Comparison of ENCODE assay signal across 17 mouse cellular contexts in genomic region chr9:41130563-41130962, GRCm38 (mm10). TPM values are rescaled to one million over a fixed set of nuclear protein-coding genes. Genes with fewer than 3 reads are reported as not detected.
DNase-seq lines count a peak whose midpoint lies in the region; ATAC-seq lines count a peak whose summit lies in the region.
"Had no signal": no experiment of that assay in that cellular context is flagged by ENCODE, and none has a peak within 500 bp of the region (broad histone marks: within the 10 kb centered on the region; RNA-seq: fewer than 3 reads in every experiment).

No protein-coding gene starts in this region.

- no peak overlapping the region for H3K4me2 ChIP-seq in limb, embryonic 13.5 days (replicated peaks)
- H3K4me2 ChIP-seq: embryonic facial prominence, embryonic 15.5 days; forebrain, embryonic 12.5 days had no signal

- no peaks in the 10 kb centered on the region for H3K27me3 ChIP-seq in limb, embryonic 13.5 days
- H3K27me3 ChIP-seq: embryonic facial prominence, embryonic 15.5 days; forebrain, embryonic 12.5 days had no signal

- no peak overlapping the region for H3K4me3 ChIP-seq in limb, embryonic 13.5 days
- H3K4me3 ChIP-seq: embryonic facial prominence, embryonic 15.5 days; forebrain, embryonic 12.5 days; heart, embryonic 10.5 days had no signal

- no peak overlapping the region for H3K9ac ChIP-seq in limb, embryonic 13.5 days
- H3K9ac ChIP-seq: embryonic facial prominence, embryonic 15.5 days; forebrain, embryonic 12.5 days had no signal

- no peaks in the 10 kb centered on the region for H3K36me3 ChIP-seq in limb, embryonic 13.5 days
- H3K36me3 ChIP-seq: embryonic facial prominence, embryonic 15.5 days; forebrain, embryonic 12.5 days; heart, embryonic 10.5 days had no signal

- H3K9me3 ChIP-seq in limb, embryonic 13.5 days = no peaks in the 10 kb centered on the region
- H3K9me3 ChIP-seq: embryonic facial prominence, embryonic 15.5 days; forebrain, embryonic 12.5 days; heart, embryonic 10.5 days had no signal

- peak; percentile 56 for ATAC-seq in CD4-positive, CD25-positive, alpha-beta regulatory T cell, adult 4 months
- no peak for ATAC-seq in limb, embryonic 13.5 days (ENCODE audit: low FRiP score, low read depth)

- DNase-seq in layer of hippocampus, adult 9-11 months = peak; percentile 76
- DNase-seq in layer of hippocampus, adult 8-10 months (ENCODE audit: low spot score in 2 of 2) = no peak
- DNase-seq in 416B (ENCODE audit: low read depth) = peak; percentile 37
- no peak for DNase-seq in right cerebral cortex, postnatal 36 days (ENCODE audit: low spot score in 2 of 2)
- no peak for DNase-seq in gastrocnemius, adult 18-20 months (ENCODE audit: low spot score)
- DNase-seq in frontal cortex, postnatal 14 days (ENCODE audit: low spot score in 2 of 2) = no peak
- DNase-seq: cerebellum, adult 18-20 months; left cerebral cortex, postnatal 4 days; retina, postnatal 1 day; thymus, postnatal 25 days had no signal

- 68% methylated on average over 8 of the region's 8 CpGs for WGBS in limb, embryonic 13.5 days

- H3K27ac ChIP-seq in limb, embryonic 13.5 days = peak overlapping the region; percentile 39; the same call in 1 of the 2 replicates
- H3K27ac ChIP-seq: embryonic facial prominence, embryonic 15.5 days; forebrain, embryonic 12.5 days; heart, embryonic 10.5 days; kidney, postnatal 0 days; stomach, postnatal 0 days had no signal

- H3K4me1 ChIP-seq in limb, embryonic 13.5 days = peaks cover 37% of the 10 kb centered on the region

RNA-seq across cellular contexts. Expression of gene Ubash3b, which starts 30.9 kb away (rescaled TPM):
- total RNA-seq in layer of hippocampus, adult 8-10 months (2022) = 10 to 100 TPM; 26.1 to 30.8 (median 29.7) TPM
- polyA plus RNA-seq in CD4-positive, CD25-positive, alpha-beta regulatory T cell, adult 4 months (2017; shearing (Covaris generic)) = 10 to 100 TPM; 25.1 to 27.5 TPM
- polyA plus RNA-seq in limb, embryonic 13.5 days (2015; fragmentation: Nextera tagmentation; extraction: Ambion mirVana) = 6.2 and 7.3 TPM in 2 replicates
- under 1 TPM; 0.25 to 0.69 TPM for total RNA-seq in gastrocnemius, adult 18-20 months (2021)

Comparison
In these comparisons a context has a peak if more than half of its experiments do, and no peak if none do; other contexts are left out.
1. DNase-seq: peak in layer of hippocampus, adult 9-11 months (single experiment) and 416B (single experiment); none in layer of hippocampus, adult 8-10 months (0 of 2), right cerebral cortex, postnatal 36 days (0 of 2), gastrocnemius, adult 18-20 months (single experiment) and frontal cortex, postnatal 14 days (0 of 2).
2. RNA of gene Ubash3b, which starts 30.9 kb away (total RNA-seq): 26.1 to 30.8 TPM in layer of hippocampus, adult 8-10 months; 0.25 to 0.69 TPM in gastrocnemius, adult 18-20 months; every median in the first group is over 10 times any median in the second.